Mouse (Mus musculus) frontal cortex, adult 2 months (tissue): ENCODE data around the gene C1ql4. TPM values are rescaled to one million over a fixed set of nuclear protein-coding genes. Genes with fewer than 3 reads are reported as not detected.
"Not testable (repeated sequence)": the region's sequence is repeated elsewhere in the genome, so short reads cannot be mapped to it uniquely, and the experiment has no call there.

ENCODE experiments used
- DNase-seq, 2 experiments: peaks; one replicate each; pipeline ENCODE4 v3.0.0; 2022; ENCODE audit warnings: low spot score in 1 of 2; ENCODE audit errors: extremely low spot score in 1 of 2
- polyA plus RNA-seq: library from polyadenylated mRNA; depleted of rRNA; stranded (reverse); fragments of >200 nt; gene quantifications from 2 replicates; pipeline ENCODE4 v1.2.3, GENCODE M21; 2012

The C1ql4 gene
- polyA plus RNA-seq, 1 experiment, result not detected

DNA sequence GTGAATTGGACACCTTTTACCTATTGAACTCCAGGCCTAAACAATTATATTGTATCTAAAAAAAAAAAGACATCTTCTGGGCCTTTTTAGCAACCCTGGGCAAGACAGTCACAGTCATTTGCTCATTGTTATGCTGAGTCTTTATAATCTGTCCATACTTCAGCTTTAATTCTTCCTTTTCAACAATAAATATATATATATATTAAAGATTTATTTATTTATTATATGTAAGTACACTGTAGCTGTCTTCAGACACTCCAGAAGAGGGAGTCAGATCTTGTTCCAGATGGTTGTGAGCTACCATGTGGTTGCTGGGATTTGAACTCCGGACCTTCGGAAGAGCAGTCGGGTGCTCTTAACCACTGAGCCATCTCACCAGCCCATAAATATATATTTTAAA, 11.6 kb downstream of the C1ql4 start:
- not testable (repeated sequence) for DNase-seq

GRCm38 (mm10) chr15:99074600-99075333, 12.8 kb downstream of the C1ql4 start:
- peak; percentile 95 to 99 for DNase-seq

- DNase-seq, result no peak
Measured at GRCm38 (mm10) chr15:99074019-99074599, 13.5 kb downstream of the C1ql4 start, which contains the start of gene Troap. Gene Troap, plus strand, starts transcription at chr15:99074575.

DNA sequence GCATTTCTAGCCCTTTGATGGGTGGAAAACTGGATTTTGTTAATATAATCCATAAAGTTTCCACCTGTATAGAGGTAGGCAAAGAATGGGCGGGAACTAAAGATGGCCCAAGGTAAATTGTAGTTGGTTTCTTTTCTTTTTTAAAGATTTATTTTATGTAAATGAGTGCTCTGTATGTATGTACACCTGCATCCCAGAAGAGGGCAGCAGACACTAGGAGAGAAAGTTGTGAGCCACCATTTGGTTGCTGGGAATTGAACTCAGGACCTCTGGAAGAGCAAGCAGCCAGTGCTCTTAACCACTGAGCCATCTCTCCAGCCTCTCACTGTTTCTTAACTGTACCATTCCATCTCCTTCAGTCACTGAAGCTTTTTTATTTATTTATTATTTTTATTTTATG, 15.6 kb downstream of the C1ql4 start:
- no peak for DNase-seq

DNA sequence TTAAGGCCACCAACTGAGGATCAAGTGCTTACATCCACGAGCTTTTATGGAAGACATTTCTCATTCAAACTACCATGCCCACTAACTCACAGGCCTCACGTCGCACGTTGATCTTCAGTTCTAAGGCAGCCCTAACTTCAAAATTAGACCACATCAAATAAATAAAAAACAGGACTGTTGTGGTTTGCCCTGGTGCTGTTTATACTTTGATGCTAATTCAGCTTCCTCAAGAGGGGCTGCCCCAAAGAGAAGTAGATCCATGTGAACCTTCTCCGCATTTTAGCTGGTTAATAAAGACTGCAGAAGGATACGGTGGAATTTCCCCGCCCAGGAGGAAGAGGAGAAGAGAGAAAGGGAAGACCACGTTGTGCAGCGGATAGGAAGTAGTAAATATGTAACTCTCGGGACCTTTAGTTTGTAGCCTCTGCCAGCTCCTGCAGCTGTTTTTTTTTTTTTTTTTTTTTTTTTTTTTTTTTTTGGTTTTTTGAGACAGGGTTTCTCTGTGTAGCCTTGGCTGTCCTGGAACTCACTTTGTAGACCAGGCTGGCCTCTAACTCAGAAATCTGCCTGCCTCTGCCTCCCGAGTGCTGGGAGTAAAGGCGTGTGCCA, 22.0 kb downstream of the C1ql4 start:
- no peak for DNase-seq

- DNase-seq, result no peak
Measured at GRCm38 (mm10) chr15:99056332-99056731, 31.3 kb downstream of the C1ql4 start.

DNA sequence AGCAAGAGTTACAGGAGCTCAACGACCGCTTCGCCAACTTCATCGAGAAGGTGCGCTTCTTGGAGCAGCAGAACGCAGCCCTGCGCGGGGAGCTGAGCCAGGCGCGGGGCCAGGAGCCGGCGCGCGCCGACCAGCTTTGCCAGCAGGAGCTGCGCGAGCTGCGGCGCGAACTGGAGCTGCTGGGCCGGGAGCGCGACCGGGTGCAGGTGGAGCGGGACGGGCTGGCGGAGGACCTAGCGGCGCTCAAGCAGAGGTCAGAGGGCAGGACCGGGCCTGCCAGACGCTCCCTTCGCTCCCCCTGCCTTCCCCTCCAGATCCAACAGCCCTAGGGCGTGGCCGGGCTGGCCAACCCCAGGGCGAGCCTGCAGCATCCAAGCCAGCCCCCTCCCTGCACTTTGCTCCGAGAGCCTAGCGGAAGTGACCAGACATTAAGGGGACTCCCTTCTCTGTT, 32.1 kb downstream of the C1ql4 start:
- peak in 1 of 2 experiments; percentile 37 for DNase-seq

DNA sequence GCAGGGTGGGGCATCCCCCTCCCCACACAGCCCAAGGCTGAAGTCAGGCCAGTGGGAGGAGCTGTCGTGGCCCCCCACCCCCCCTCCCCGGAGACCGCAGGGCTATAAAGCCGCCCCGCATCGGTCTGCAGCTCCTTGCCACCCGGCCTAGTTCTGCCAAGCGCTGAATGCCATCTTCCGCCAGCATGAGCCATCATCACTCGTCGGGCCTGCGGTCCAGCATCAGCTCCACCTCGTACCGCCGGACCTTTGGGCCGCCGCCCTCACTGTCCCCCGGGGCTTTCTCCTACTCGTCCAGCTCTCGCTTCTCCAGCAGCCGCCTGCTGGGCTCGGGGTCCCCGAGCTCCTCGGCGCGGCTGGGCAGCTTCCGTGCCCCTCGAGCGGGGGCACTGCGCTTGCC, 32.6 kb downstream of the C1ql4 start, which contains the start of gene Prph:
TSS of gene Prph (plus strand) at position 135 of the 400 bp plus-strand sequence.
- no peak for DNase-seq

GRCm38 (mm10) chr15:99053373-99053772, 34.2 kb downstream of the C1ql4 start:
- DNase-seq, result no peak

DNA sequence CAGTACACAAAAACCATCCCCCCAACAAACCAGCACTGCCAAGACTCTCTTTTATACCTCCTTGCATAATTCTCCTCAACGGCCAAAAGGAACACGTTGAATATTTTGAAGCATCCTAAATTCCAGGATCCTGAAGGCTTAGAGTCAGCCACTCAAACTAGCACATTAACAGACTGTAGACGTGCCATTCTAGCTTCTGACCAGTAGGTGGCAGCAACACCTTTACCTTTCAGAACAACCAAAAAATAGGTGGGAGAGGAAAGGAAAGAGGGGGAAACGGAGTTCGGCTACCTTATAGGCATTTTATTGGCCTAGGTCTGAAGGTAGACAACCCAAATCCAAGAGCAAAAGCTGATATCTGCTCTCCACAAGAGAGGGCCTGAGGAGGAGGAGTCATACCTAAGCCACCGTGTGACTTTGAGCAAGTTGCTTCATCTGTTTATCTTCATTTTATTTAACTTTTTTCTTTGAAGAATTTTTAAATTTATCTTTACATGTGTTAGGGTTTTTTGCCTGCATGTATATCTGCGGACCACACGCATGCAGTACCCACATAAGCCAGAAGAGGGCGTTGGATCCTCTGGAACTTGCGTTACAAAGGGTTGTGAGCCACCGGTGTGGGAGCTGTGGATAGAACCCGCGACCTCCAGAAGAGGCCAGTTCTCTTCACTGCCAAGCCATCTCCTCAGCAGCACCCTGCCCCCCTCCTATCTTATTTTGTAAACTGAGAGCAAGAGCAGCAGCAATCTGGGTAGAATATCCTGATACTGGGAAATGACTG, 38.0 kb downstream of the C1ql4 start:
- DNase-seq, result peak in 1 of 2 experiments; percentile 82

DNA sequence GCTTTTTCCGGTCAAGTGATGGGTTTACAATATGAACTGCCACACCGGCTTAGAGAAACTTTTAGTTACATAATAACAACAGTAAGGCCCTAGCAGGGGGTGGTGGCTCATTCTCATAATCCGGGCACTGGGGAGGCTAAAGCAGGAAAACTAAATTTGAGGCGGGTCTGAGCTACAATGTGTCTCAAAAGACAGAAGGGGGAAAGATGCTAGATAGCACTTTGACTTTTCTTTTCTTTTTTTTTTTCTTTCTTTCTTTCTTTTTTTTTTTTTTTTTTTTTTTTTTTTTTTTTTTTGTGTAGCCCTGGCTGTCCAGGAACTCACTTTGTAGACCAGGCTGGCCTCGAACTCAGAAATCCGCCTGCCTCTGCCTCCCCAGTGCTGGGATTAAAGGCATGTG, 41.9 kb downstream of the C1ql4 start:
- DNase-seq, result not testable (repeated sequence)

GRCm38 (mm10) chr15:99044854-99045253, 42.8 kb downstream of the C1ql4 start:
- DNase-seq, result no peak

- no peak for DNase-seq
Measured at GRCm38 (mm10) chr15:99042334-99042733, 45.3 kb downstream of the C1ql4 start.

- no peak for DNase-seq
Measured at GRCm38 (mm10) chr15:99040920-99041856, 46.4 kb downstream of the C1ql4 start.

DNA sequence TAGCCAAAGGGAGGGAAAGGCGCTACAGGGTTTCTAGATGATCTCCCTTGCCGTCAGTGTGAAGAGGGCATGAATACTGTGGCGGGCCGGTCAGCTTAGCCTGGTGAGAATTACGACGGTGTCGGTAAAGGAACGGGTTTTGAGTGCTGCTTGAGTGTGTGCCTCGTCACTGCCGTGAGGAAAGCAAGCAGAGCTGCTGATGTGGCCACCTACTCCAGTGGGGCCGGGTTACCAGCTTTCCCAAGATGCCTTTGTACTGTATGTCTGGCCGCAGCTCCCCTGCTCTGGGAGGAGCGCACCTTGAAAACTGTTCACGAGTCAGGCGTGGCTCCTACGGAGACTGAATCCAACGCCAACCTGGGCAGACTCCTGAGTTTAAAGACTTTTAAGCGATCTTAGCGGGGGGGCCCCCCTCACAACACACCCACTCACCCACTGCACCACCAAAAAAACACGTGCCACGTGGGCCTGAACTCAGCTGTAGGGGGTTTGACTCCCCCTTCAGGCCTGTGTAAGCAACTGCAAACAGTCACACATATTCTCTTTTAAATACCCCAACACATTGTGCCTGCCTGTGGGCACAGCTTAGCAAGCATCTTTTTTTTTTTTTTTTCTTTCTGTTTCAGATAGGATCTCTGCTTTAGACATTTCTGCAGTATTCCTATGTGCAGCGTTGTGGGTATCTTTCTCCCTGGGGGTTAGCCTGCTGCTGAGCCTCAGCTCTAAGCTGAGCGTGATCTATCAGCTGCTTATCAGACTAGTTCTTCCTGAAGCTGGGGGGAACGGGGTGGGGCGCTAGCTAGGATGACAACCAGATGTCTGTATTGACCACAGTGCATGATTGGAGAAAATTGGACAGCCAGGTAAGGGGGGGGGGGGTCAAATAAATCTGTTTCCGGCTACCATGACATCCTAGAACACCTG, 47.4 kb downstream of the C1ql4 start:
- DNase-seq, result no peak

- no peak for DNase-seq
Measured at GRCm38 (mm10) chr15:99039306-99039705, 48.3 kb downstream of the C1ql4 start.

DNA sequence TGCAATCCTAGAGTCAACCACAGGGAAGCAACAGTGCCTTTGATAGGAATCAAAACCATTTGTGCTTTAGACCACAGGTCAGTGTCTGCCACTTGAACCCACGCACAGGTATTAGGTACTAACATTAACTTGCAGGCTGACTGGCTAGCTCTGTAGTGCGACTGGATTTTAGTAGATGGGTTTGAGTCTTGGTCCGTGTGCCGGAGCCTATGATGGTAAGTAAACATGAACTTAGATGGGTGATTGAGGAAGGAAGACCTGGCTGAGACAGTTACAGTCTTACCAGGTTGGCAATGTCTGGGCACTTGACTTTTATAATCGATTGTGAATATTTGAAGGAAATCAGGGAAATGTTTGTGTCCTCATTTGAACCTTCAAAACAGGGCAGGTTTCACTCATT, 48.8 kb downstream of the C1ql4 start:
- DNase-seq, result no peak

DNA sequence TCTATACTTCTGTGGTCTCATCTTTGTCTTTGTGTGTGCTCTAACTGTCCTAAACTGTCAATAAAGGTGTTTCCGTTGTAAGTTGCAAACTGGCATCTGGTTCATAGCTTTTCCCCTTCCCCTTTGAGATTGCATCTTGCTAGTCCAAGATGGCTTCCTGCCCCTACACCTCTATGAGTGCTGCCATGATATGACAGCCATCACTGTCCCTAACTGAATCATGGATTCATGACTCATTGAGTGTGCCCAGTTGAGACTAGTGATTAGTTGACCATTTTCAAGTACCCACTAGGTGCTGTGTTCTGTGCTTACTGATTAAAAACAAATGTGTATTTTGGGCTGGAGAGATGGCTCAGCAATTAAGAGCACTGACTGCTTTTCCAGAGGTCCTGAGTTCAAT, 49.6 kb downstream of the C1ql4 start:
- DNase-seq, result no peak
